Mouse (Mus musculus): ENCODE measurements around the gene Ehhadh.
"Not testable (repeated sequence)": the region's sequence is repeated elsewhere in the genome, so short reads cannot be mapped to it uniquely, and the experiment has no call there.

The Ehhadh gene
- long read RNA-seq, experiment 1, result 0 reads
- long read RNA-seq, experiment 2, result 0 reads

GRCm38 (mm10) chr16:21787516-21788353 lies at the start of gene Ehhadh:
Ehhadh (minus strand) TSS chr16:21787807.
- intact Hi-C loops (cut with DNase I), result no loop called here

DNA sequence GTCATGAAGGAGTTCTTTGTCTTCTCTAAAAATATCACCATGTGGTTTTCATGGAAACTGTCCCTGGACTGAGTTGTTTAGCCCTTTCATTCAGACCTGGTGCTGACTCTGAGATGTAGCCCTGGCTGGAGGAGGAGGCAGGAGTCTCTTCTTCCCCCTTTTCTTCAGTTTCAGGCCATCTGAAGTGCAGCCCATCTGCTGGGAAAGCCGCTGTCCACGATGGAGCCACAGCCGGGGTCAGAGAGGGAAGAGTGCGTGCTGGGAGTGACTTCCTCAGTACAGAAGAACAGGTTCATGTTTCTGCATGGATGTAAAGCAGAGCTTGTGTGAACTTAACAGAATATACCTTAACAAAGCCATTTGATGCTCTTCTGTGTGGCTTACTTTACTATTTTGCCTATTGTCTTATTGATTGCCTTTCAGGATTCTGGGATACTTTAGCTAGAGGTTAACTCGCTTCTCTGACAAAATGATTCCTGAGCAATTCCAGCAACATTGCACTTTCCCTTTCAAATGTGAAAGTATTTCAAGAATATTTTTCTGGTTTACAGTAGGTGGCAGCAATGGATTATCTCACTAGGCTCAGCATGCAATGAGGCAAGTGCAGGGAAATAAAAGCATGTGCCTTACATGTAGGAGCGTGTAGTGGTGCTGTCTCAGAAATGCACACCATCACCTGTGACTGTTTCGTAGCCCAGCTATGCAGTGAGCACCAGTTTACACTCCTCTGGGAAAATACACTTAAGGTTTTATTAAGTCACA lies 48.9 kb upstream of the Ehhadh start:
- intact Hi-C loops (cut with DNase I), result loop anchor here (5.0 to 10.0 kb wide), 2 partner anchors 181 to 288 kb away; no protein-coding TSS in a partner anchor

DNA sequence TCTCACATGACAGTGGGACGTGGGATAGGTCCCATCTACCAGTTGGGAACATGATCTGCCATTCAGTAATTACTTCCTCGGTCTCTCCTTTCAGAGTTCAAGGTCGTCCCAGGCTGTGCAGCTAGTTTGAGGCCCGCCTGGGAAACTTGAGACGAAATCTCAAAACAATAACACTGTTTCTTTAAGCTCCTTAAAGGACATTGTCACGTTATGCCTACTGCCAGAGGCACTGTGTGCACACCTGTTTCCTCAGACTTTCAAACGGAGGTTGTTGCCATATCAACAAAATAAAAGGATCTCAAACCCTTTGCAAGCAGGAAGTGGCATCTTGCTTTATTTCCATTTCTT lies 48.0 kb upstream of the Ehhadh start:
- intact Hi-C loops (cut with DNase I), result loop anchor here (5.0 to 10.0 kb wide), 2 partner anchors 182 to 289 kb away; no protein-coding TSS in a partner anchor

DNA sequence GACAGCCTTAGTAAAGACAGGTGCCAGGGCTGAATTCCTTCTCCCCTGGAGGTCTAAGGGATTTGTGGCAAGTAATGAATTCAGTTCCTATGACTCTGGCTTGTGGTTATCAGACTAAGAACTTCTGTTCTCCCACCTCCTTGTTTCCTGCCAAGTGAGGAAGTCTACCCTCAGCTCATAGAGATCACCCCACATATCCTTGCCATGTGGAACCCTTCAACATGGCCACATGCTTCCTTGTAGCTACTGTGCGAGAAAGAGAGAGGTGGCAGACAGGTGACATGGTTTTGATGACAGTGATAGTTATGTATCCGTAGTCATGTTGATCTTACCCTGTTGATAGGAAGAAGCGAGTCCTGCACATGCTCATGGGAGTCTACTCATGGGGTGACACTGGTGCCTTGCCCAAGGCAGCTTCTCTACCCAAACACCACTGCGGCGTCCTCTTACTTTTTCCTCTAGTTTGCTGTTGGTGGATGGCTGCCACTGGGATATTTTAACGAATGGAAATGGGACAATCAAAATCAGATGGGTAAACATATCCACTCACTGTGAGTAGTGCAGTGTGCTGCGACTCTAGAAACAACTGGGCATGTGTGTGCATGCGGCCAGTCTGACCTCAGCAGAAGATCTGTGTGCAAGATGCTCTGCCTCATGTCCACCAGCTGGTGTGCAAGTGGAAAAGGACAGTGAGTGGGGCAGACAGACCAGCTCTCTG lies 47.4 kb upstream of the Ehhadh start:
- intact Hi-C loops (cut with DNase I), result loop anchor here (5.0 to 10.0 kb wide), 2 partner anchors 182 to 290 kb away; no protein-coding TSS in a partner anchor

GRCm38 (mm10) chr16:21833970-21834369 lies 46.4 kb upstream of the Ehhadh start:
- intact Hi-C loops (cut with DNase I), result loop anchor here (10.0 kb wide), 1 partner anchor 291 kb away; no protein-coding TSS in a partner anchor

GRCm38 (mm10) chr16:21833469-21833868 lies 45.9 kb upstream of the Ehhadh start:
- intact Hi-C loops (cut with DNase I), result loop anchor here (10.0 kb wide), 1 partner anchor 291 kb away; no protein-coding TSS in a partner anchor

- intact Hi-C loops (cut with DNase I), result loop anchor here (10.0 kb wide), 1 partner anchor 293 kb away; no protein-coding TSS in a partner anchor
Observed at GRCm38 (mm10) chr16:21831764-21832163, 44.2 kb upstream of the Ehhadh start.

GRCm38 (mm10) chr16:21830784-21831183 lies 43.2 kb upstream of the Ehhadh start:
- intact Hi-C loops (cut with DNase I), result loop anchor here (10.0 kb wide), 1 partner anchor 294 kb away; no protein-coding TSS in a partner anchor

GRCm38 (mm10) chr16:21829711-21830110 lies 42.1 kb upstream of the Ehhadh start:
- intact Hi-C loops (cut with DNase I), result loop anchor here (10.0 kb wide), 1 partner anchor 295 kb away; no protein-coding TSS in a partner anchor

GRCm38 (mm10) chr16:21827581-21827980 lies 40.0 kb upstream of the Ehhadh start:
- intact Hi-C loops (cut with DNase I), result no loop called here

DNA sequence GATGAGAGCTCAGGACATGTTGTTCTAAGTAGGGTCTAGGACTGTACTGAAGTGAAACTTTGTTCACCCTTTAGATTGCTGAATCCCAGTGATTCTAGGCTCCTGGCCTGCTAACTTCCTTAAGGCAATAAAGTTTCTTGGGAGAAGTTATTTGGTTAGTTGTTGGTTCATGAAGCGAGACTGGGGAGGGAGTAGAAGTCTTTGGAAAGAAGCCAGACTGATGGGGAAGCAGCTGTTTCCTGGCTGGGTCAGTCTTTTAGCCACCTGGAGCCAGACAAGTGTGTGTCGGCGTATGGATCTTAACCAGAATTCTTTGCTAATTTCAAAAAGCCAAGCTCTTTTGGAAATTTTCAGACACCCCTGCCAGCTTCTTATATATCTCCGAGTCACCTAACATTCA lies 39.5 kb upstream of the Ehhadh start:
- intact Hi-C loops (cut with DNase I), result no loop called here

DNA sequence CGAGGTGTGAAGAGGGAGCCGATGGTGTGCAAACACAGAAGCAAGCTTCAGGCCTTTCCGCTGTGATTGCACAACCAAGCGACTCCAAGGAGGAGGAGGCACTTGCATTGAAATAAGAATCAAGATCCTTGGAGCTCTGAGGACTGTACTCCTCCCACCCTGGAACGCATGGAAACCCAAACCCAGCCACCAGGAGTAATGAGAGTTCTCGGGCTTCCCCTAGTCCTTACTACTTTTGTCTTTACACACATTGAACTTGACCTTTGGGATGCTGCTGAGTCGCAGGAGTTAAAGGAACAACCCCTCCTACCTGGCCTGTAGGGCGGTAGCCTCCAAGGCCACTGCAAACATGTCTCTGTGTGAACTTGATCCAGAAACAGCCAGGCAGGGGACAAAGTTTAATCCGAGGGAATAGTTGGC lies 38.0 kb upstream of the Ehhadh start:
- intact Hi-C loops (cut with DNase I), result no loop called here

- intact Hi-C loops (cut with DNase I), result no loop called here
Observed at GRCm38 (mm10) chr16:21818629-21819028, 31.0 kb upstream of the Ehhadh start.

DNA sequence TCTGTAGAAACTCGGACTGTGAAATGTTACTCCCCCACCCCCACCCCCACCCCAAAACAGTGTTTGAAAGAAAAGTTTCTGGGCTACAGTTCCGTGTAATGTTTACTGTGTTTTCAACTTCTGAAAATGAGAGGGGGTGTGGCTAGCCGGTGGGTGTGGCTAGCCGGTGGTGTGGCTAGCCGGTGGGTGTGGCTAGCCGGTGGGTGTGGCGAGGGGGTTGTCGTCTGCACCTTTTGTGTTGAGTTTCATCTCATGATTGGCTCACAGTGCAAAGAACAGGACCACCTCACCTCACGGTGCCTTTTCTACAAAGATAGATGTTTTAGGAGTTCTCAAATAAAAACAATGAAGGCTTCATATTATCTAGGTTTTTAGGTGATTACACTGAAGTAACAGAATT lies 30.5 kb upstream of the Ehhadh start:
- intact Hi-C loops (cut with DNase I), result no loop called here

DNA sequence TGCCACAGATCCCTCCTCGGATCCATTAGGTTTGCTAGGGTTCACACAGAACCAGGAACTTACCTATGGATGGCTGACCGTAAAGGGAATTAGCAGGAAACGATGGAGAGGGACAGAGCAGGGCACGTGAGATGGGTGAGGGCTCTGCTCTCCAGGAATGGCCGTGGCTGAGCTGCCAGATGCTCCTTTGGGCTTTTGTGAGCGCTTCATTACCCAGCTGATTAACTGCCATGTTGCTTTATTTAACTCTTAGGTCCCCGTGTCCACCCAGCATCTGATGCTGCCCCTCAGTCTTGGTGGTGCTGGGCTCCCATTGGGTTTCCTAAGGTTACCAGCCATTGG lies 28.0 kb upstream of the Ehhadh start:
- intact Hi-C loops (cut with DNase I), result loop anchor here (2.0 kb wide), 1 partner anchor 47 kb away; no protein-coding TSS in a partner anchor

DNA sequence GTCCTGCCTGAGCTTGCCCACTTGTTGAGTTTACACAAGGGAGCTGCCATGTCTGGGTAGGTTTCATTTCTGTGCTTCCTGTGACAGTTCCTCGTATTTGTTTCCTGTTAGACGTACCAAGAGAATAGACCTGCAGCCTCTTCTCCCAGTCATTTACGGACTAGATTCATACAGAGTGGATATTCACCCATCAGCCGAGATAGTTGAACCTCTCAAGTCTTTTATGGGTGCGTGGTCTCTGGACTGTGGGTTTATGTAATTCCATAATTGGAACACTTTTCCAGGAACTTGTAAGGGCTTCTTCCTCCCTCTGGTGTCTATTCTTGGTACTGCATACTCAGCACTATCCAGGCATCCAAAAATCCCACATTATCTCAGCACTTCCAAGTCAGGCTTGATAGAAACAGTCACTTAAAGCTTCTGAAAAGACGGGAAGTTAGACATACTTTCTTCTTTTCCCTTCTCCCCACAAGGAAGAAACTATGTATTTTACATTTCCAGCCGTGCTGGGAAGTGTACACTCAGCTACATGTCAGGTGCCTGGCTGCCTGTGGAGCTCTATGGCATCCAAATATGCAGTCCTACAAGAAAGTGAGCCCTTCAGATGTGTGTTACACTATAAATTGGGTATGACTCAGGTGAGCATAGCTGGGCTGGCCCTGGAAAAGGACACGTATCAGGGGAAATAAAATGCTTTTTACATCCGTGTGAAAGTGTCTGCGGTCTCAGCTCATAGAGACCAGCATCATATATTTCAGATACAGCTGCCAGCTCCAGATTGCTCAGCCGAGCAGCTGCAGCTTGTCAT lies 27.5 kb upstream of the Ehhadh start:
- intact Hi-C loops (cut with DNase I), result loop anchor here (2.0 kb wide), 1 partner anchor 46 kb away; no protein-coding TSS in a partner anchor

DNA sequence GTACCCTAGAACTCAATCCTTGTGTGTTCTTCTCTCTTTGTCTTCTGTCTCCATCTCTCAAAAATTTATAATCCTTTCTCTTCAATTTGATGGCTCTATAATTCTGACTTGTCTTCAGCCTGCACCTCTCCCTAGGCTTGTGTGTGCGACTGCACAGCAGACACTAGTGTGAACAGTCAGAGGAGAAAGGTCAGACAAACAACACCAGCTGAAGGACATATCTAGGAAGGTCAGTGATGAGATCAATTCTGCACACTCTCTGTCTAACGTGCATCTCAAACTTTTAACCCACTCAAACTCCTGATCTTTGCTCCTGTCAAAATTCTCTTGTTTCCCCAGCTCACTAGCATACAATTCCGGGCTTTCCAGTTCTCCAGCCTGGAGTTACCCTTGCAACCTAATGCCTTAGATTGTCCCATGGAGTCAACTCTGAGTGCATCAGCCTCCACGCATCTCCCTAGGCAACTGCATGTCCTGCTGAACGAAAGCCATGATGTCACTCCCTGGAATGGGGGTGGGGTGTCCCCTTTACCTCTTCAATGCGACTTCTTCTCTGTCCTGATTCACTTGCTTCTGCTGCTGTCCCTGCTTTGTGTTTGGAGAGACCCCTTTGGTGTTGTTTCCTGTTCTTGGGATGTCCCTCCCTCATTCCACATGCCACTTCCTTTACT lies 25.7 kb upstream of the Ehhadh start:
- intact Hi-C loops (cut with DNase I), result no loop called here

DNA sequence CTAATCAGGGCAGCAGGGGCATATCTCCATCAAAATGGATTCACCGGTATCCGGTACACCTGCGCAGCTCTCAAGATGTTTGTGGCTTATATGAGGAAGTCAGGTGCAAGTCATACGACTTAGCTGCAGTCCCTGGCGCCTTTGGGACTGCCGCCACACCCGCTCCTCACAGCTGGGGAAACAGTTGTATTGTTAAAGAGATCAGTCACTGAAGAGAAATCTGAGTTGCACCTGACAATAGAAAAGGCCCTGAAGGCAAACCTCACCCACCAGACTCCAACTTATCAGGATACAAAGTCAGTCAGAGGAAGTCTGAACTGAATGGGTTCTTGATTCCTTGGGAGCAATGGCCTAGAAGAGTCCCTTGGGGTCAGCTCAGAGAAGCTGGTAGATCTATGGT lies 20.2 kb upstream of the Ehhadh start:
- intact Hi-C loops (cut with DNase I), result not testable (repeated sequence)

DNA sequence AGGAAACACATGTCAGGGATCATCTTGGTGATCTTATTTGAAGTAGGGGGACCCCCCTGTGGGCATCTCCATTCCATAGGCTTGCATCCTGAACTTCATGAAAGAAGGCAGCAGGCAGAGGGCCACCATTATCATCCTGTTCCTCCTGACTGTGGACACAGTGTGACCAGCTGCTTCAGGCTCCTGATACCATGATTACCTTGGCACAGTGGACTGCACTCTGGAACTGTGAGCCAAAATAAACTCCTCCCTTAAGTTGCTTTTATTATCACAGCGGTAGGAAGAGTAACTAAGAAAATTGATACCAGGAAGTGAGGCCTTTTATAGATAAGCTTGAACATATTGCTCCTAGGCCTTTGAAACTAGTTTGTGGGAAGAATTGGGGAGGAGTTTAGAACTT lies 19.3 kb upstream of the Ehhadh start:
- intact Hi-C loops (cut with DNase I), result no loop called here

- intact Hi-C loops (cut with DNase I), result no loop called here
Observed at GRCm38 (mm10) chr16:21804258-21804657, 16.7 kb upstream of the Ehhadh start.
